Mouse (Mus musculus): ENCODE data around the gene Prkd2. TPM values are rescaled to one million over a fixed set of nuclear protein-coding genes. Genes with fewer than 3 reads are reported as not detected.

Gene Prkd2
- polyA plus RNA-seq, 1 experiment from 2014 or later, result 15.3 TPM

DNA sequence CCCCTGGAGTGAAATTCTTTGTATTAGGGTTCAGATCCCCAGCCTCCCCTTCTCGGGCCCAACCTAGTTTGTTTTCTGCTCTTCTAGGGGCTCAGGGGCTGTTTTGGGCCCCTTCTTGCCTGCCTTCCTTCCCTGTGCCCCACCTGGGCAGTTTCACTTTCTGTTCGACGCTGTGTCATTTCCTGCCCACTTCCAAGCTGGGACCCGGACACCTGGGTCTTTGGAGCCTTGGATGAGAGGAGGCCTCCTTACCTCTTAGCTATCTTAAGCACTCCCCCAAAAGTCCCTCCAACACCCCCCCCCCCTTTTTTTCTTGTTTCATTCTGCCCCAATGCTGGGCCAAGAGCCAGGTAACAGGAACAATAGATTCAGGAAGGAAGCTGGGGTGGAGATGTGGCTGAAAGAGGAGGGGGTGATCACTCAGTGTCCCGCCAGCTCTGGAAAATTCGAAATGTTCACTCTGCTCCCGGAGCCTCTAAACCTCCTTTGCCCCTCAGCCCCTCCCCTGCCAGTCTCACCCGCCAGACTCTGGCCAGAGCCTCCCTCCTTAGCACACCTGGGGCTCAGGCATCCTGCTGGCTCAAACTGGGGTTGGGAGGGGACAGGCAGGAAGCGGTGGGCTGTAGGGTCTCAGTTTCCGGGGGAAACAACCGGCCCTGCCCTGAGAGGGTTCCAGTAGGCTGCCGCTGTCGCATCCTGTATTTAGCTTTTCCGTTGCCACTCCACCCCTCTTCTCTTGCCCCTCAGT is 2.5 kb downstream of the Prkd2 start:
- Histone ChIP-seq H3K4me2 (replicated peaks) (peak overlapping the region; percentile 98), H3K36me3 (peaks cover 29% of the 10 kb centered on the region), H3K4me3 (peak overlapping the region; percentile 63; the same call in 1 of the 2 replicates), H3K9ac (peak overlapping the region; percentile 31), H3K27me3 (no peaks in the 10 kb centered on the region), H3K9me3 (no peaks in the 10 kb centered on the region), H3K27ac (peak overlapping the region; percentile 57; the same call in 1 of the 2 replicates), H3K4me1 (peaks cover 23% of the 10 kb centered on the region)
- WGBS, result 30% methylated on average over 14 of the region's 14 CpGs
- ATAC-seq (ENCODE audit: insufficient number of reproducible peaks, insufficient read depth, low FRiP score, low TSS enrichment), result no peak

DNA sequence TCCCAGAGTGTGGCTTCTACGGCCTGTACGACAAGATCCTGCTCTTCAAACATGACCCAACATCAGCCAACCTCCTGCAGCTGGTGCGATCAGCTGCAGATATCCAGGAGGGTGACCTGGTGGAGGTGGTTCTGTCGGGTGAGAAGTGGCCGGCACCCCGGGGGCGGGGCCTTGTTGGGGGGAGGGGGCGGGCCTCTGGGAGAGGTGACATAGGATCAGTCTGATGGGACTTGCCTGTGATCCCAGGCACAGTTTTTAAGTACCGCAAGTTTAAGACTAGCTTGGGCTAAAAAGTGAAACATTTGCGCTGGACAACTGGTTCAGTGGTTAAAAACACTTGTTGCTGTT is 3.1 kb downstream of the Prkd2 start:
- H3K4me1 ChIP-seq, result peaks cover 23% of the 10 kb centered on the region
- H3K9me3 ChIP-seq, result no peaks in the 10 kb centered on the region
- peak overlapping the region; percentile 98 for H3K4me2 ChIP-seq (replicated peaks)
- peak overlapping the region; percentile 57; the same call in 1 of the 2 replicates for H3K27ac ChIP-seq
- no peaks in the 10 kb centered on the region for H3K27me3 ChIP-seq
- H3K4me3 ChIP-seq, result peak overlapping the region; percentile 63; the same call in 1 of the 2 replicates
- 28% methylated on average over 10 of the region's 10 CpGs for WGBS
- ATAC-seq (ENCODE audit: insufficient number of reproducible peaks, insufficient read depth, low FRiP score, low TSS enrichment), result no peak
- peak overlapping the region; percentile 30 for H3K9ac ChIP-seq
- peaks cover 29% of the 10 kb centered on the region for H3K36me3 ChIP-seq

DNA sequence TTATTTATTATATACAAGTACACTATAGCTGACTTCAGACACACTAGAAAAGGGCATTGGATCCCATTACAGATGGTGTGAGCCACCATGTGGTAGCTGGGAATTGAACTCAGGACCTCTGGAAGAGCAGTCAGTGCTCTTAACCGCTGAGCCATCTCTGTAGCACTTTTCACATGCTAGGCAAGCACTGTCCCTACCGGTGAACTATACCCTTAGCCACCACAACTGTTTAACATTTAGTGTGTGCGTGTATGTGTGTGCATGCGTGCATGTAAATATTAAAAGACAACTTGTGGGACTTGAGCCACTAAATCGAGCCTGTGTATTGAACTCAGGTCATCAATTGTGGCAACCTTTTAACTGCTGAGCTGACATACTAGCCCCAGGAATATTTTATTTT is 4.1 kb downstream of the Prkd2 start:
- no peak overlapping the region for H3K4me2 ChIP-seq (replicated peaks)
- no peak for ATAC-seq (ENCODE audit: insufficient number of reproducible peaks, insufficient read depth, low FRiP score, low TSS enrichment)
- no peaks in the 10 kb centered on the region for H3K9me3 ChIP-seq
- H3K27ac ChIP-seq, result no peak overlapping the region
- peaks cover 26% of the 10 kb centered on the region for H3K36me3 ChIP-seq
- no peak overlapping the region for H3K4me3 ChIP-seq
- H3K9ac ChIP-seq, result no peak overlapping the region
- 96% methylated on average over 5 of the region's 5 CpGs for WGBS
- no peaks in the 10 kb centered on the region for H3K27me3 ChIP-seq
- peaks cover 23% of the 10 kb centered on the region for H3K4me1 ChIP-seq

- ATAC-seq (ENCODE audit: insufficient number of reproducible peaks, insufficient read depth, low FRiP score, low TSS enrichment), result no peak
- Histone ChIP-seq H3K9ac (no peak overlapping the region), H3K9me3 (no peaks in the 10 kb centered on the region), H3K36me3 (peaks cover 27% of the 10 kb centered on the region), H3K27me3 (no peaks in the 10 kb centered on the region), H3K27ac (no peak overlapping the region), H3K4me2 (replicated peaks) (no peak overlapping the region), H3K4me3 (no peak overlapping the region), H3K4me1 (peaks cover 23% of the 10 kb centered on the region)
- WGBS, result 85% methylated on average over 19 of the region's 19 CpGs
These were observed 4.8 kb downstream of the Prkd2 start for GRCm38 (mm10) chr7:16847507-16847906.

- ATAC-seq (ENCODE audit: insufficient number of reproducible peaks, insufficient read depth, low FRiP score, low TSS enrichment), result no peak
- no peak overlapping the region for H3K9ac ChIP-seq
- H3K36me3 ChIP-seq, result peaks cover 35% of the 10 kb centered on the region
- H3K9me3 ChIP-seq, result no peaks in the 10 kb centered on the region
- 22% methylated on average over 17 of the region's 17 CpGs for WGBS
- no peak overlapping the region for H3K4me3 ChIP-seq
- H3K27ac ChIP-seq, result no peak overlapping the region
- peaks cover 23% of the 10 kb centered on the region for H3K4me1 ChIP-seq
- H3K4me2 ChIP-seq (replicated peaks), result no peak overlapping the region
- no peaks in the 10 kb centered on the region for H3K27me3 ChIP-seq
These were observed 5.9 kb downstream of the Prkd2 start for GRCm38 (mm10) chr7:16848579-16848978.

DNA sequence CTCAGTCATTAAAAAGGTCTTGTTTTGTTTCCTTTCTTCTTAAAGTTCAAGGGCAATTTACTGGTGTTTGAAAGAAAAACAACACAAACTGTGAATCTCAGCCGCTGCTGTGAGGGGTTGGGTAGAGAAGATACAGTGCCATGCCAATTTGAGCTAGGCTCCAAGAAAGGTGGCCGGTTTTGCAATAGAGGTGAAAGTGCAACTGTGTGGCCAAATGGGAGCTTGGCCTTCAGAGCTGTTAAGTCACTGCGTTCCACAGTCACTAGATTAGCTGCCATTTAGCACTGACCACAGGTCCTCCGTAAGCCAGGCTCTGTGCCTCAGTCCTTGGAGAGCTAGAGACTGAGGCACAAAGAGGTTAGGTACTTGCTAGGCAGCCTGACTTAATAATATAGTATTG is 8.9 kb downstream of the Prkd2 start:
- no peak overlapping the region for H3K9ac ChIP-seq
- H3K4me3 ChIP-seq, result no peak overlapping the region
- no peaks in the 10 kb centered on the region for H3K4me1 ChIP-seq
- ATAC-seq (ENCODE audit: insufficient number of reproducible peaks, insufficient read depth, low FRiP score, low TSS enrichment), result no peak
- no peaks in the 10 kb centered on the region for H3K9me3 ChIP-seq
- peaks cover 66% of the 10 kb centered on the region for H3K36me3 ChIP-seq
- H3K27ac ChIP-seq, result no peak overlapping the region
- WGBS, result 94% methylated on average over 4 of the region's 4 CpGs
- H3K4me2 ChIP-seq (replicated peaks), result no peak overlapping the region
- H3K27me3 ChIP-seq, result no peaks in the 10 kb centered on the region

DNA sequence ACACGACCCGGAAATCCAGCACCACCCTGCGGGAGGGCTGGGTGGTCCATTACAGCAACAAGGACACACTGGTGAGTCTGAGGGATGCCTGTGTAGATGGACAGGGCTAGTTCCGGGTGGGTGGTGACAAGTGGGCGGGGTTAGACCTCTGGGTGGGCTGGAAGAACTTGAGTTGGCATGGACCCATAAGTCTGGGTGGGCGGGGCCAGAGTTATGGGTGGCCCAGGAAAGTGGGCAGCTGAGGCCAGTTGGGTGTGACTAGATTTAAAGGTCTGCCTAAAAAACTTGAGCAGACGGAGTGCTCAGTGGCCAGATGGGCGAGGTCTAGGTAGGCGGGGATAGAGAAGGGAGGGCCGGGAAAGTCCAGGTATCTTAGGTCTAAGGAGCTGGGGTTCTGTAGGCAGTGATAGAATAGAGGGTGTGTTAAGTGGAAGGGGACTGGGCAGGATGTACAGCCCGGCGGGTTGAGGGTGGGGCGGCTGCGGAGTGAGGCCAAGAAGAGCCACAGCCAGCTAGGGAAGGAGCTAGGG is 10.7 kb downstream of the Prkd2 start:
- no peaks in the 10 kb centered on the region for H3K27me3 ChIP-seq
- no peaks in the 10 kb centered on the region for H3K9me3 ChIP-seq
- no peak overlapping the region for H3K4me3 ChIP-seq
- H3K9ac ChIP-seq, result no peak overlapping the region
- WGBS, result 78% methylated on average over 14 of the region's 14 CpGs
- H3K27ac ChIP-seq, result no peak overlapping the region
- no peak overlapping the region for H3K4me2 ChIP-seq (replicated peaks)
- H3K36me3 ChIP-seq, result peaks cover 83% of the 10 kb centered on the region
- no peak for ATAC-seq (ENCODE audit: insufficient number of reproducible peaks, insufficient read depth, low FRiP score, low TSS enrichment)
- H3K4me1 ChIP-seq, result no peaks in the 10 kb centered on the region

- no peak overlapping the region for H3K4me2 ChIP-seq (replicated peaks)
- no peak overlapping the region for H3K4me3 ChIP-seq
- H3K27me3 ChIP-seq, result no peaks in the 10 kb centered on the region
- no peaks in the 10 kb centered on the region for H3K4me1 ChIP-seq
- H3K9ac ChIP-seq, result no peak overlapping the region
- H3K36me3 ChIP-seq, result peaks cover 60% of the 10 kb centered on the region
- no peak for ATAC-seq (ENCODE audit: insufficient number of reproducible peaks, insufficient read depth, low FRiP score, low TSS enrichment)
- no peaks in the 10 kb centered on the region for H3K9me3 ChIP-seq
- WGBS, result 23% methylated on average over 17 of the region's 17 CpGs
- H3K27ac ChIP-seq, result no peak overlapping the region
These were observed 15.6 kb downstream of the Prkd2 start for GRCm38 (mm10) chr7:16858336-16858735.

- 30% methylated on average over 5 of the region's 5 CpGs for WGBS
- Histone ChIP-seq H3K27me3 (no peaks in the 10 kb centered on the region), H3K36me3 (peaks cover 56% of the 10 kb centered on the region), H3K4me1 (no peaks in the 10 kb centered on the region), H3K4me2 (replicated peaks) (no peak overlapping the region), H3K4me3 (no peak overlapping the region), H3K9me3 (no peaks in the 10 kb centered on the region), H3K27ac (no peak overlapping the region), H3K9ac (no peak overlapping the region)
- no peak for ATAC-seq (ENCODE audit: insufficient number of reproducible peaks, insufficient read depth, low FRiP score, low TSS enrichment)
These were observed 17.4 kb downstream of the Prkd2 start for GRCm38 (mm10) chr7:16859902-16860651.

DNA sequence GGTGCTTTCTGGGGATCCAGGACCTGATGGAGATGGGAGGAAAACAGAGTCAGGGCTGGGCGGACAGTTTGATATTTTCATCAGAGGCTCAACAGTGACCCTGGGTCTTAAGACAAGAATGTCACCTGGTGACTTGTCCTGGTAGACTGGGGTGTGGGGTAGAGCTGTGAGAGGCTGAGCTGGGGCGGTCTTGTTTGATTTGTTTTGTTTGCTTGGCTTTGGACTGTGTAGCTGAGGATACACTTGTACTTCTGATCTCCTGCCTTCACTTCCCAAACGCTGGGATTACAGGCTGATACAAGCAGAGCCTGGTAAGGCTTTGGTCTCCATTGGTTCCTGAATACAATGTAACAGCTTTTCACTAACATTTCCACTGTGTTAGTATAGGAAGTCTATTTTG is 24.8 kb downstream of the Prkd2 start:
- Histone ChIP-seq H3K27ac (no peak overlapping the region), H3K36me3 (peaks cover 37% of the 10 kb centered on the region), H3K4me3 (no peak overlapping the region), H3K4me2 (replicated peaks) (no peak overlapping the region), H3K9me3 (no peaks in the 10 kb centered on the region), H3K9ac (no peak overlapping the region), H3K4me1 (peaks cover 4% of the 10 kb centered on the region; the same call in 1 of the 2 replicates), H3K27me3 (no peaks in the 10 kb centered on the region)
- ATAC-seq (ENCODE audit: insufficient number of reproducible peaks, insufficient read depth, low FRiP score, low TSS enrichment), result no peak
- 78% methylated on average over 3 of the region's 3 CpGs for WGBS

DNA sequence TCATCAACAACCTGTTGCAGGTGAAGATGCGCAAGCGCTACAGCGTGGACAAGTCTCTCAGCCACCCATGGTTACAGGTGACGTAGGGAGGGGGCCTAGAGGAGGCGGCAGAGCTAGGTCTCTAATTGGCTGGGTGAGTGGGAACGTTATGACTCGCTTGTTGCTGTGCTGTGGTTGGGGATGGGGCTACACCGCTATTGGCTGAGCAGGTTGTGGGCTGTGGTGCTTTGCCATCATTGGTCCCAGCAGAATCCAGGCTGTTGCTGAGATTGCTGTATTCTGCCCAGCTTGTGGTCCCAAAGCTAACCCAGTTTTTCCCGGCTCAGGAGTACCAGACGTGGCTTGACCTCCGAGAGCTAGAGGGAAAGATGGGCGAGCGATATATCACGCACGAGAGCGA is 26.8 kb downstream of the Prkd2 start:
- H3K27ac ChIP-seq, result peak overlapping the region; percentile 32; the same call in 1 of the 2 replicates
- peak overlapping the region; percentile 49; the same call in 1 of the 2 replicates for H3K9ac ChIP-seq
- H3K4me3 ChIP-seq, result peak overlapping the region; percentile 15
- H3K27me3 ChIP-seq, result no peaks in the 10 kb centered on the region
- H3K36me3 ChIP-seq, result peaks cover 29% of the 10 kb centered on the region
- peak overlapping the region; percentile 42 for H3K4me2 ChIP-seq (replicated peaks)
- peak; percentile 96 for ATAC-seq (ENCODE audit: insufficient number of reproducible peaks, insufficient read depth, low FRiP score, low TSS enrichment)
- no peaks in the 10 kb centered on the region for H3K9me3 ChIP-seq
- peaks cover 4% of the 10 kb centered on the region; the same call in 1 of the 2 replicates for H3K4me1 ChIP-seq
- 19% methylated on average over 16 of the region's 16 CpGs for WGBS

GRCm38 (mm10) chr7:16871600-16871999 is 28.9 kb downstream of the Prkd2 start:
- H3K4me2 ChIP-seq (replicated peaks), result no peak overlapping the region
- no peaks in the 10 kb centered on the region for H3K9me3 ChIP-seq
- H3K9ac ChIP-seq, result no peak overlapping the region
- H3K36me3 ChIP-seq, result peaks cover 12% of the 10 kb centered on the region; the same call in 1 of the 2 replicates
- H3K27ac ChIP-seq, result no peak overlapping the region
- no peak for ATAC-seq (ENCODE audit: insufficient number of reproducible peaks, insufficient read depth, low FRiP score, low TSS enrichment)
- H3K4me1 ChIP-seq, result peaks cover 4% of the 10 kb centered on the region; the same call in 1 of the 2 replicates
- H3K27me3 ChIP-seq, result no peaks in the 10 kb centered on the region
- no peak overlapping the region for H3K4me3 ChIP-seq
- WGBS, result 81% methylated on average over 10 of the region's 10 CpGs
